Mouse (Mus musculus): ENCODE measurements around the gene Cd200r1. TPM values are rescaled to one million over a fixed set of nuclear protein-coding genes. Genes with fewer than 3 reads are reported as not detected.
A peak's percentile ranks its signal among the peaks of the same experiment; 100 is the strongest.

Gene Cd200r1
- total and polyA plus RNA-seq, 2 experiments = 0.29 to 1.3 TPM

DNA sequence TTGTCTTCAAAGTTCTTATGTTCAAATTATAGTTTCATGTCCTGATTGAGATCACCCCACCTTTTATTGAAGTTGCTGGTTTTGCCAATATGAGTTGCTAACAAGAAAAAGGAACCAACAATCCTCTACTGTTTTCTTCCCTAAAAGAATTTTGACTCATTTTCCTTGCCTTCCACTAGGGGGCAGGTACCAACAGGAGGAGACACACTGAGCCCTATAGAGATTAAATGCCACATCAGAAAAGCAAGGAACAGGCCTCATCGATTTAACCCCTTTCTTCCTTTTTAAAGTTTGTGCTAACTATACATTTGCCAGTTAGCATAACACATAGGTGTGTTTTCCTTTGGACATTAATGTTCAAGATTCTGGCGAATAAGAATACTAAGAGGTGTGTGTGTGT is 2.4 kb downstream of the Cd200r1 start:
- Histone ChIP-seq H3K36me3 (ENCODE audit: control insufficient read depth, insufficient read depth, low read length) (no peaks in the 10 kb centered on the region), H3K79me2 (ENCODE audit: control insufficient read depth, insufficient read depth, low read length) (no peaks in the 10 kb centered on the region), H3K9ac (ENCODE audit: low read depth, low read length) (no peak overlapping the region), H3K27ac (replicated peaks; ENCODE audit: insufficient read depth, low read depth, low read length) (no peak overlapping the region), H3K27me3 (ENCODE audit: control insufficient read depth, insufficient read depth, low read length) (no peaks in the 10 kb centered on the region), H3K4me3 (ENCODE audit: insufficient read depth, low read depth, low read length) (no peak overlapping the region; the same call in 1 of the 2 replicates), H3K4me1 (ENCODE audit: control insufficient read depth, insufficient read depth, low read length) (no peaks in the 10 kb centered on the region)
- TF ChIP-seq POLR2A (IDR thresholded peaks at IDR 0.05; ENCODE audit: extremely low read depth, insufficient read depth, low read length) = no peak
- peak; percentile 38; the same call in 1 of the 2 replicates for TF ChIP-seq CTCF (IDR thresholded peaks at IDR 0.05; ENCODE audit: low read depth, low read length)
- peak; percentile 22 for DNase-seq (ENCODE audit: extremely low read depth, low read depth, low spot score)
- WGBS = 32% methylated on average over 2 of the region's 2 CpGs

DNA sequence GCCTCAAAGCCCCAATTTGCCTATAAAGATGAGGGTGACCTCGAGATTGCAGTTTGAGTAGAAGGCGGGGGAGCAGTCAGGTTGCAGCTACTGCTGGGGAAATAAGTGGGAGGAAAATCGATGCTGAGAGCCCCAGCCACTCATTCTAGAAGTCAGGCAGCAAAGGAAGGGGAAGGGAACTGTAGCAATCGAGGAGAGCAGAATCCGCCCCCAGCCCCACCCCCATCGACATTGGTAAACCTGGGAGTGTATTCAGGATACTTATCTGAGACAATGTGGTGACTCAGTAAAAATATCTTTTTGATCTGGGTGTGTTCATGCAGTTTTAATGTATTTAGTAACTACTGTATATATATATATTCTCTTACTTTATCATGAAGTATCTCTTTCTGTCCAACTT is 7.0 kb downstream of the Cd200r1 start:
- Histone ChIP-seq H3K9ac (ENCODE audit: low read depth, low read length) (no peak overlapping the region), H3K27me3 (ENCODE audit: control insufficient read depth, insufficient read depth, low read length) (no peaks in the 10 kb centered on the region), H3K27ac (replicated peaks; ENCODE audit: insufficient read depth, low read depth, low read length) (no peak overlapping the region), H3K36me3 (ENCODE audit: control insufficient read depth, insufficient read depth, low read length) (no peaks in the 10 kb centered on the region), H3K79me2 (ENCODE audit: control insufficient read depth, insufficient read depth, low read length) (no peaks in the 10 kb centered on the region), H3K4me3 (ENCODE audit: insufficient read depth, low read depth, low read length) (no peak overlapping the region), H3K4me1 (ENCODE audit: control insufficient read depth, insufficient read depth, low read length) (no peaks in the 10 kb centered on the region)
- 60% methylated on average over 6 of the region's 6 CpGs for WGBS
- DNase-seq (ENCODE audit: extremely low read depth, low read depth, low spot score) = no peak
- TF ChIP-seq POLR2A (IDR thresholded peaks at IDR 0.05; ENCODE audit: extremely low read depth, insufficient read depth, low read length) (no peak), CTCF (IDR thresholded peaks at IDR 0.05; ENCODE audit: low read depth, low read length) (no peak)

DNA sequence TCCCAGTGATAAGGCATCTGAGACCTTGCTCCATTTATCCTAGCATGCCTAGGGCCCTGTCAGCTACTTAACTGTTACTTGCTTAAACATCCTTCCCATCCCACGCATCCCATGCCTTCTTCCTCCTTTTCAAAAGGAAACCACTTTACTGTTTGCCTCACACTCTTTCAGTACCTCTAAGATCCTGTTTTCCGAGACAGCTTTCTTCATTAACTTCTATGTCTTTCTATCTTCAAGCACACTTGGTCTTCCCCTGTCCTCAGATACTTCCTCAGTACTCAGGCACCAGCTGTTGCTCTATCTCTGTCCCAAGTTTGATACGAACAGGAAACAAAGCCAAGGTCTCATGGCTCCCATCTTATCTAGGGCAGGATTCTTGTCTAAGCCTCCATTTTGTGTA is 8.1 kb downstream of the Cd200r1 start:
- 67% methylated on average over 3 of the region's 3 CpGs for WGBS
- H3K36me3 ChIP-seq (ENCODE audit: control insufficient read depth, insufficient read depth, low read length) = no peaks in the 10 kb centered on the region
- DNase-seq (ENCODE audit: extremely low read depth, low read depth, low spot score) = no peak

DNA sequence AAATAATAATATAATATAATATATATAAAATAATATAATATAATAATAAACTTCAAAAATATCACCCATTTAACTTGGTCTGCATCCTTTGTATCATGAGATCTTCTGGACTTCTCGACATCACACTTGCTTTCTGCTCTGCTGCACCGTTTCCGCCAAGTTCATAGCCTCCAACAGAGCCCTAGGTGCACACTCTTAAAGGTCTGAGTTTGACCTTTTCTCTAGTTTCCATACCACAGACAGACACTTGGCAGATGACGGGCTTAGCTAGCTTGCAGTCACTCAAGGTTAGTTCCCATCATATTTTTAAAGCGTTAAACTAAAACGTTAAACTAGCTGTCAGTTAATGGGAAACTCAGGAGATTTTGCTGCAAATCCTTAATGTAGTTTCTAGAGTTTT is 8.7 kb downstream of the Cd200r1 start:
- H3K79me2 ChIP-seq (ENCODE audit: control insufficient read depth, insufficient read depth, low read length) = no peaks in the 10 kb centered on the region
- no peak overlapping the region for H3K4me3 ChIP-seq (ENCODE audit: insufficient read depth, low read depth, low read length)
- 88% methylated on average over 6 of the region's 6 CpGs for WGBS
- H3K27me3 ChIP-seq (ENCODE audit: control insufficient read depth, insufficient read depth, low read length) = no peaks in the 10 kb centered on the region
- TF ChIP-seq CTCF (IDR thresholded peaks at IDR 0.05; ENCODE audit: low read depth, low read length) = no peak
- TF ChIP-seq POLR2A (IDR thresholded peaks at IDR 0.05; ENCODE audit: extremely low read depth, insufficient read depth, low read length) = no peak
- no peak overlapping the region for H3K27ac ChIP-seq (replicated peaks; ENCODE audit: insufficient read depth, low read depth, low read length)
- H3K9ac ChIP-seq (ENCODE audit: low read depth, low read length) = no peak overlapping the region
- DNase-seq (ENCODE audit: extremely low read depth, low read depth, low spot score) = no peak
- no peaks in the 10 kb centered on the region for H3K36me3 ChIP-seq (ENCODE audit: control insufficient read depth, insufficient read depth, low read length)
- no peaks in the 10 kb centered on the region; the same call in 1 of the 2 replicates for H3K4me1 ChIP-seq (ENCODE audit: control insufficient read depth, insufficient read depth, low read length)

More for the DNA sequence above, 8.1 kb downstream of the Cd200r1 start:
- Histone ChIP-seq H3K79me2 (ENCODE audit: control insufficient read depth, insufficient read depth, low read length) (no peaks in the 10 kb centered on the region), H3K27me3 (ENCODE audit: control insufficient read depth, insufficient read depth, low read length) (no peaks in the 10 kb centered on the region), H3K4me1 (ENCODE audit: control insufficient read depth, insufficient read depth, low read length) (no peaks in the 10 kb centered on the region; the same call in 1 of the 2 replicates), H3K9ac (ENCODE audit: low read depth, low read length) (no peak overlapping the region), H3K27ac (replicated peaks; ENCODE audit: insufficient read depth, low read depth, low read length) (no peak overlapping the region), H3K4me3 (ENCODE audit: insufficient read depth, low read depth, low read length) (no peak overlapping the region)
- TF ChIP-seq CTCF (IDR thresholded peaks at IDR 0.05; ENCODE audit: low read depth, low read length) = no peak
- TF ChIP-seq POLR2A (IDR thresholded peaks at IDR 0.05; ENCODE audit: extremely low read depth, insufficient read depth, low read length) = no peak

DNA sequence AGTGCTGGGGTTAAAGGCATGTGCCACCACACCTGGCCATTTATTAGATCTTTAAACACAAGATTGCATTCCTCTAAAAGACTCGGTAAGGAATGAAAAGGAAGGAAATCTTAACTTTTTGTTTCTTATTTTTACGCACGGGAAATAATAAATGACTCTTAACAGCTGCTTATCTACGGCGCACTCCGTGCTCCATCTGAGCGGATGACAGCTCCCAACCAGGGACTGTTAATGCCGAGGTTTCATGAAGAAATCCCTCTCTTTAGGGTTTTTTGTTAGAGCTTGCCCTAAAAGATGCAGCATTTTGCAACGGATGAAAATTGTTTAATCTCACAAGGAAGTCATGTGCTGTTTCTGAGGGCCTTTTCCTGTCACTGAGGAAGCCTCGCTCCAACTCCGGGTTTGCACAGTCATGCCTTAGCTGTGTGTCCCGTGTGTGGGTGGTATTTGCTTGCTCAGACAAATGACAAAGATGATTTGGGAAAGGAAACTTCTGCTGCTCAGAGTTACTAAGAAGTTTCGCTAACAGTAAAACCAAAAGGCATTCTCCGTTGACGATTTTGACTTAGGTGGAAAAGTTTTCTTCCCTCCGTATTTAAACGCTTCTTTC is 13.1 kb downstream of the Cd200r1 start:
- 57% methylated on average over 17 of the region's 17 CpGs for WGBS
- Histone ChIP-seq H3K4me1 (ENCODE audit: control insufficient read depth, insufficient read depth, low read length) (no peaks in the 10 kb centered on the region; the same call in 1 of the 2 replicates), H3K36me3 (ENCODE audit: control insufficient read depth, insufficient read depth, low read length) (no peaks in the 10 kb centered on the region), H3K27me3 (ENCODE audit: control insufficient read depth, insufficient read depth, low read length) (no peaks in the 10 kb centered on the region), H3K79me2 (ENCODE audit: control insufficient read depth, insufficient read depth, low read length) (no peaks in the 10 kb centered on the region), H3K4me3 (ENCODE audit: insufficient read depth, low read depth, low read length) (no peak overlapping the region; the same call in 1 of the 2 replicates), H3K9ac (ENCODE audit: low read depth, low read length) (no peak overlapping the region), H3K27ac (replicated peaks; ENCODE audit: insufficient read depth, low read depth, low read length) (peak overlapping the region; percentile 61; the same call in 1 of the 2 replicates)
- peak; percentile 42 for DNase-seq (ENCODE audit: extremely low read depth, low read depth, low spot score)
- no peak for TF ChIP-seq POLR2A (IDR thresholded peaks at IDR 0.05; ENCODE audit: extremely low read depth, insufficient read depth, low read length)
- TF ChIP-seq CTCF (IDR thresholded peaks at IDR 0.05; ENCODE audit: low read depth, low read length) = no peak

DNA sequence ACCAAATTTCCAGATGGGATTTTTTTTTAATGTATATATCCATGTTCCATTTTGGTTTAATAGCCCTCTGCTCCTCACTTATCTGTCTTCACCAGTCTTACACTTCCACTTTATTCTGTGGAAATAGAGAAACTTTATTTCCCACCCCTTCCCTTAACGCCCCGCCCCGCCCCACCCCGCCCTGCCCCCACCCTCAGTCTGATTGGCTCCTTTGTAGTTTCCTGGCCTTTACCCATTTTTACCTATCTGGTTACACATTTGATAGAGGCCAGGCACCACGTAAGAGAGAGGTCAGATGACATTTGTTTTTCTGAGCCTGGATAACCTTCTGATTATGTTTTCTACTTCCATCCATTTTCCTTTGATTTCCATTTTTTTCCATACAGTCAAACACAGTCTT is 14.0 kb downstream of the Cd200r1 start:
- TF ChIP-seq CTCF (IDR thresholded peaks at IDR 0.05; ENCODE audit: low read depth, low read length) (no peak), POLR2A (IDR thresholded peaks at IDR 0.05; ENCODE audit: extremely low read depth, insufficient read depth, low read length) (no peak)
- no peaks in the 10 kb centered on the region for H3K36me3 ChIP-seq (ENCODE audit: control insufficient read depth, insufficient read depth, low read length)
- no peak overlapping the region for H3K27ac ChIP-seq (replicated peaks; ENCODE audit: insufficient read depth, low read depth, low read length)
- no peak overlapping the region for H3K9ac ChIP-seq (ENCODE audit: low read depth, low read length)
- no peaks in the 10 kb centered on the region for H3K79me2 ChIP-seq (ENCODE audit: control insufficient read depth, insufficient read depth, low read length)
- H3K27me3 ChIP-seq (ENCODE audit: control insufficient read depth, insufficient read depth, low read length) = no peaks in the 10 kb centered on the region
- 79% methylated on average over 5 of the region's 5 CpGs for WGBS
- H3K4me1 ChIP-seq (ENCODE audit: control insufficient read depth, insufficient read depth, low read length) = no peaks in the 10 kb centered on the region; the same call in 1 of the 2 replicates
- no peak for DNase-seq (ENCODE audit: extremely low read depth, low read depth, low spot score)
- no peak overlapping the region for H3K4me3 ChIP-seq (ENCODE audit: insufficient read depth, low read depth, low read length)

Measured in liver, adult 2 months (tissue).